Mouse (Mus musculus) olfactory bulb, adult 2 months (tissue): ENCODE measurements around the gene Rmnd5b.

ENCODE experiments used
- CTCF ChIP-seq: fragments of 200-500 bp; IDR thresholded peaks from 2 replicates; pipeline ENCODE4 v1.5.1; 2012; ENCODE audit warnings: low read depth, mild to moderate bottlenecking, low read length, moderate library complexity; ENCODE audit not compliant: insufficient read depth
- POLR2A ChIP-seq: fragments of 200-500 bp; IDR thresholded peaks from 2 replicates; pipeline ENCODE4 v1.6.1; 2012; ENCODE audit warnings: mild to moderate bottlenecking, low read depth, low read length, moderate library complexity; ENCODE audit not compliant: insufficient read depth

DNA sequence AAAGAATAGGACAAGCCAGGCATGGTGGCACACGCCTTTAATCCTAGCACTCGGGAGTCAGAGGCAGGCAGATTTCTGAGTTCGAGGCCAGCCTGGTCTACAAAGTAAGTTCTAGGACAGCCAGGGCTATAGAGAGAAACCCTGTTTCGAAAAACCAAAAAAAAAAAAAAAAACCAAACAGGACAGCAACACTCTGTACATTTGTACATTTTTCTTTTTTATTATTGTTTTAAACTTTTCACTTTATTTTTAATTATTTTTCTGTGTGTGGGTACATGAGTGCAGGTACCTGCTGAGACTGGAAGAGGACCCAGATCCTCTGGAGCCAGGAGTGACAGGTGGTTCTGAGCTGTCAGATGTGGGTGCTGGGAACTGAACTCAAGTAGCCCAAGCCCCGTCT lies 39.7 kb upstream of the Rmnd5b start:
- TF ChIP-seq CTCF: no peak
- TF ChIP-seq POLR2A: no peak
